Mouse (Mus musculus) embryonic facial prominence, embryonic 10.5 days (tissue): ENCODE measurements around the gene Yipf2. TPM values are rescaled to one million over a fixed set of nuclear protein-coding genes. Genes with fewer than 3 reads are reported as not detected.

Source experiments
- DNase-seq: peaks from one replicate; pipeline ENCODE4 v3.0.0-alpha.2; 2017; ENCODE audit warnings: low spot score
- H3K27ac ChIP-seq: fragments of 300-500 bp; sonication (generic); replicated peaks from 2 replicates; pipeline ENCODE4 v1.5.1; 2016; ENCODE audit warnings: mild to moderate bottlenecking
- H3K27me3 ChIP-seq: fragments of 300-500 bp; sonication (generic); replicated peaks from 2 replicates; pipeline ENCODE4 v1.6.1; 2016; ENCODE audit warnings: low read depth, mild to moderate bottlenecking; ENCODE audit not compliant: poor library complexity, severe bottlenecking
- H3K36me3 ChIP-seq: fragments of 300-500 bp; sonication (generic); replicated peaks from 2 replicates; pipeline ENCODE4 v1.6.1; 2016; ENCODE audit warnings: mild to moderate bottlenecking, moderate library complexity
- H3K4me1 ChIP-seq: fragments of 300-500 bp; sonication (generic); 2 replicates; pipeline ENCODE4 v1.6.1; 2016
- H3K4me3 ChIP-seq: fragments of 300-500 bp; sonication (generic); 2 replicates; pipeline ENCODE4 v1.5.1; 2016; ENCODE audit warnings: mild to moderate bottlenecking, moderate library complexity
- H3K9me3 ChIP-seq: fragments of 300-500 bp; sonication (generic); 2 replicates; pipeline ENCODE4 v1.6.1; 2016; ENCODE audit warnings: mild to moderate bottlenecking
- WGBS: fragments of 180-500 bp; shearing (Covaris S2); methylation state at CpG from one replicate; pipeline ENCODE4 v1.1.7; 2016; 5-methylcytosine and 5-hydroxymethylcytosine counted together
- polyA plus RNA-seq: library from polyadenylated mRNA; unstranded; fragments of >200 nt; fragmentation: Nextera tagmentation; extraction: Ambion mirVana; gene quantifications from 2 replicates; pipeline ENCODE4 v1.2.1, GENCODE M21; 2016

The Yipf2 gene
- 19.0 and 21.2 TPM in 2 replicates for polyA plus RNA-seq

GRCm38 (mm10) chr9:21592703-21593121 lies at the start of gene Yipf2, which contains the start of gene Timm29:
Gene Yipf2, minus strand, starts transcription at chr9:21592828.
Gene Timm29, plus strand, starts transcription at chr9:21592722.
- peak; percentile 92 for DNase-seq
- peaks cover 29% of the 10 kb centered on the region for H3K4me1 ChIP-seq
- H3K27me3 ChIP-seq: no peaks in the 10 kb centered on the region
- H3K36me3 ChIP-seq: peaks cover 61% of the 10 kb centered on the region
- peak within 1 kb of the TSS; percentile 88 for H3K27ac ChIP-seq
- no peaks in the 10 kb centered on the region for H3K9me3 ChIP-seq
- peak within 1 kb of the TSS; percentile 91 for H3K4me3 ChIP-seq
- 0% methylated on average over 30 of the region's 30 CpGs for WGBS

- H3K27ac ChIP-seq: no peak overlapping the region
- WGBS: 96% methylated on average over 11 of the region's 11 CpGs
- no peaks in the 10 kb centered on the region for H3K27me3 ChIP-seq
- H3K4me3 ChIP-seq: no peak overlapping the region
- H3K9me3 ChIP-seq: no peaks in the 10 kb centered on the region
- peaks cover 100% of the 10 kb centered on the region for H3K36me3 ChIP-seq
- no peaks in the 10 kb centered on the region for H3K4me1 ChIP-seq
- no peak for DNase-seq
Observed at GRCm38 (mm10) chr9:21639031-21639430, 46.4 kb upstream of the Yipf2 start.

GRCm38 (mm10) chr9:21635639-21636038 lies 43.0 kb upstream of the Yipf2 start:
- H3K4me1 ChIP-seq: no peaks in the 10 kb centered on the region
- H3K9me3 ChIP-seq: no peaks in the 10 kb centered on the region
- DNase-seq: no peak
- no peak overlapping the region for H3K27ac ChIP-seq
- H3K27me3 ChIP-seq: no peaks in the 10 kb centered on the region
- WGBS: 86% methylated on average over 7 of the region's 7 CpGs
- peaks cover 97% of the 10 kb centered on the region for H3K36me3 ChIP-seq
- no peak overlapping the region for H3K4me3 ChIP-seq

- no peaks in the 10 kb centered on the region for H3K4me1 ChIP-seq
- WGBS: 84% methylated on average over 3 of the region's 3 CpGs
- no peaks in the 10 kb centered on the region for H3K9me3 ChIP-seq
- no peaks in the 10 kb centered on the region for H3K27me3 ChIP-seq
- DNase-seq: no peak
- no peak overlapping the region for H3K27ac ChIP-seq
- H3K4me3 ChIP-seq: no peak overlapping the region
- H3K36me3 ChIP-seq: peaks cover 86% of the 10 kb centered on the region
Observed at GRCm38 (mm10) chr9:21633106-21633505, 40.5 kb upstream of the Yipf2 start.

GRCm38 (mm10) chr9:21630673-21631072 lies 38.0 kb upstream of the Yipf2 start:
- no peak overlapping the region for H3K4me3 ChIP-seq
- peaks cover 79% of the 10 kb centered on the region for H3K36me3 ChIP-seq
- DNase-seq: peak; percentile 27
- 88% methylated on average over 3 of the region's 3 CpGs for WGBS
- H3K27ac ChIP-seq: no peak overlapping the region
- no peaks in the 10 kb centered on the region for H3K27me3 ChIP-seq
- no peaks in the 10 kb centered on the region for H3K4me1 ChIP-seq
- H3K9me3 ChIP-seq: no peaks in the 10 kb centered on the region

- 91% methylated on average over 5 of the region's 5 CpGs for WGBS
- no peak for DNase-seq
- H3K9me3 ChIP-seq: no peaks in the 10 kb centered on the region
Observed at GRCm38 (mm10) chr9:21627145-21627795, 34.6 kb upstream of the Yipf2 start.

GRCm38 (mm10) chr9:21626571-21626970 lies 33.9 kb upstream of the Yipf2 start:
- Histone ChIP-seq H3K27me3 (no peaks in the 10 kb centered on the region), H3K27ac (no peak overlapping the region), H3K9me3 (no peaks in the 10 kb centered on the region), H3K36me3 (peaks cover 75% of the 10 kb centered on the region), H3K4me3 (no peak overlapping the region), H3K4me1 (0 out of 2 replicates have a peak, but pooled peaks cover 4% of the 10 kb centered on the region)
- no peak for DNase-seq

More at GRCm38 (mm10) chr9:21627145-21627795, 34.6 kb upstream of the Yipf2 start:
- Histone ChIP-seq H3K4me1 (0 out of 2 replicates have a peak, but pooled peaks cover 4% of the 10 kb centered on the region), H3K27me3 (no peaks in the 10 kb centered on the region), H3K4me3 (no peak overlapping the region), H3K36me3 (peaks cover 72% of the 10 kb centered on the region), H3K27ac (no peak overlapping the region)

GRCm38 (mm10) chr9:21625342-21626339 lies 33.0 kb upstream of the Yipf2 start:
- Histone ChIP-seq H3K27ac (no peak overlapping the region), H3K27me3 (no peaks in the 10 kb centered on the region), H3K9me3 (no peaks in the 10 kb centered on the region), H3K4me1 (0 out of 2 replicates have a peak, but pooled peaks cover 4% of the 10 kb centered on the region), H3K4me3 (no peak overlapping the region), H3K36me3 (peaks cover 75% of the 10 kb centered on the region)
- no peak for DNase-seq
- WGBS: 91% methylated on average over 10 of the region's 10 CpGs

- Histone ChIP-seq H3K9me3 (no peaks in the 10 kb centered on the region), H3K4me3 (no peak overlapping the region), H3K36me3 (peaks cover 83% of the 10 kb centered on the region), H3K4me1 (peaks cover 14% of the 10 kb centered on the region), H3K27me3 (no peaks in the 10 kb centered on the region), H3K27ac (no peak overlapping the region)
- DNase-seq: no peak
- 96% methylated on average over 1 of the region's 1 CpGs for WGBS
Observed at GRCm38 (mm10) chr9:21622676-21623075, 30.0 kb upstream of the Yipf2 start.

GRCm38 (mm10) chr9:21620229-21620628 lies 27.6 kb upstream of the Yipf2 start:
- WGBS: 88% methylated on average over 4 of the region's 4 CpGs
- Histone ChIP-seq H3K4me1 (peaks cover 19% of the 10 kb centered on the region), H3K27ac (no peak overlapping the region), H3K36me3 (peaks cover 65% of the 10 kb centered on the region), H3K4me3 (no peak overlapping the region), H3K27me3 (no peaks in the 10 kb centered on the region), H3K9me3 (no peaks in the 10 kb centered on the region)
- DNase-seq: no peak

- H3K27me3 ChIP-seq: no peaks in the 10 kb centered on the region
- 6% methylated on average over 10 of the region's 10 CpGs for WGBS
- H3K36me3 ChIP-seq: peaks cover 40% of the 10 kb centered on the region
- no peaks in the 10 kb centered on the region for H3K9me3 ChIP-seq
- peak overlapping the region; percentile 82 for H3K4me3 ChIP-seq
- DNase-seq: peak; percentile 52
- peak overlapping the region; percentile 99 for H3K27ac ChIP-seq
- peaks cover 23% of the 10 kb centered on the region for H3K4me1 ChIP-seq
Observed at GRCm38 (mm10) chr9:21617066-21617465, 24.4 kb upstream of the Yipf2 start.

- no peaks in the 10 kb centered on the region for H3K27me3 ChIP-seq
- WGBS: under 1% methylated on average over 57 of the region's 57 CpGs
- H3K4me1 ChIP-seq: peaks cover 23% of the 10 kb centered on the region
- DNase-seq: peak; percentile 94
- H3K27ac ChIP-seq: peak overlapping the region; percentile 99
- H3K4me3 ChIP-seq: peak overlapping the region; percentile 82
- H3K36me3 ChIP-seq: peaks cover 33% of the 10 kb centered on the region
- no peaks in the 10 kb centered on the region for H3K9me3 ChIP-seq
Observed at GRCm38 (mm10) chr9:21616232-21616781, 23.7 kb upstream of the Yipf2 start.
